Mouse (Mus musculus): ENCODE measurements around the gene Ecel1. TPM values are rescaled to one million over a fixed set of nuclear protein-coding genes. Genes with fewer than 3 reads are reported as not detected.

The Ecel1 gene
- polyA plus RNA-seq, 1 experiment from 2014 or later = 0.50 TPM

- no peak overlapping the region for H3K9ac ChIP-seq
- H3K27ac ChIP-seq (ENCODE audit: poor library complexity, severe bottlenecking) = no peak overlapping the region
- H3K9me3 ChIP-seq (replicated peaks) = no peaks in the 10 kb centered on the region
- no peak for ATAC-seq (ENCODE audit: insufficient number of reproducible peaks, low FRiP score)
- H3K27me3 ChIP-seq (replicated peaks) = peaks cover 23% of the 10 kb centered on the region
- no peak overlapping the region for H3K4me3 ChIP-seq
- no peak overlapping the region for H3K4me2 ChIP-seq
- no peaks in the 10 kb centered on the region for H3K36me3 ChIP-seq
- WGBS = 76% methylated on average over 4 of the region's 4 CpGs
- no peaks in the 10 kb centered on the region for H3K4me1 ChIP-seq (replicated peaks)
Measured at GRCm38 (mm10) chr1:87141550-87141949, 14.8 kb downstream of the Ecel1 start.

GRCm38 (mm10) chr1:87131803-87132202 is 24.5 kb downstream of the Ecel1 start:
- H3K27ac ChIP-seq (ENCODE audit: poor library complexity, severe bottlenecking) = no peak overlapping the region
- no peaks in the 10 kb centered on the region for H3K36me3 ChIP-seq
- H3K9me3 ChIP-seq (replicated peaks) = no peaks in the 10 kb centered on the region
- peaks cover 6% of the 10 kb centered on the region for H3K4me1 ChIP-seq (replicated peaks)
- WGBS = 64% methylated on average over 4 of the region's 4 CpGs
- H3K27me3 ChIP-seq (replicated peaks) = peaks cover 25% of the 10 kb centered on the region
- H3K4me2 ChIP-seq = no peak overlapping the region
- H3K9ac ChIP-seq = no peak overlapping the region
- ATAC-seq (ENCODE audit: insufficient number of reproducible peaks, low FRiP score) = no peak
- no peak overlapping the region for H3K4me3 ChIP-seq

GRCm38 (mm10) chr1:87127206-87128030 is 28.9 kb downstream of the Ecel1 start:
- Histone ChIP-seq H3K9ac (0 out of 2 replicates have a peak overlapping the region, but pooled peaks have one; percentile 11), H3K4me2 (peak overlapping the region; percentile 62), H3K9me3 (replicated peaks) (no peaks in the 10 kb centered on the region), H3K27me3 (replicated peaks) (peaks cover 51% of the 10 kb centered on the region), H3K27ac (ENCODE audit: poor library complexity, severe bottlenecking) (no peak overlapping the region), H3K36me3 (no peaks in the 10 kb centered on the region), H3K4me3 (peak overlapping the region; percentile 32), H3K4me1 (replicated peaks) (peaks cover 6% of the 10 kb centered on the region)
- WGBS = 8% methylated on average over 42 of the region's 43 CpGs
- ATAC-seq (ENCODE audit: insufficient number of reproducible peaks, low FRiP score) = peak; percentile 9; the same call in 1 of the 2 replicates

- Histone ChIP-seq H3K9me3 (replicated peaks) (no peaks in the 10 kb centered on the region), H3K4me2 (no peak within 1 kb of the TSS), H3K27me3 (replicated peaks) (peaks cover 51% of the 10 kb centered on the region), H3K9ac (no peak within 1 kb of the TSS), H3K27ac (ENCODE audit: poor library complexity, severe bottlenecking) (no peak within 1 kb of the TSS), H3K36me3 (no peaks in the 10 kb centered on the region), H3K4me1 (replicated peaks) (peaks cover 6% of the 10 kb centered on the region), H3K4me3 (no peak within 1 kb of the TSS)
- WGBS = 77% methylated on average over 6 of the region's 6 CpGs
- no peak for ATAC-seq (ENCODE audit: insufficient number of reproducible peaks, low FRiP score)
Measured at GRCm38 (mm10) chr1:87124673-87125072, 31.6 kb downstream of the Ecel1 start, which contains the start of gene Akp3. TSS of gene Akp3 (plus strand) at chr1:87124973.

GRCm38 (mm10) chr1:87114784-87115183 is 41.5 kb downstream of the Ecel1 start:
- H3K4me2 ChIP-seq = no peak overlapping the region
- H3K4me3 ChIP-seq = no peak overlapping the region
- 59% methylated on average over 1 of the region's 1 CpGs for WGBS
- H3K36me3 ChIP-seq = no peaks in the 10 kb centered on the region
- no peaks in the 10 kb centered on the region; the same call in 1 of the 2 replicates for H3K4me1 ChIP-seq (replicated peaks)
- H3K9me3 ChIP-seq (replicated peaks) = no peaks in the 10 kb centered on the region
- no peak overlapping the region for H3K9ac ChIP-seq
- no peak for ATAC-seq (ENCODE audit: insufficient number of reproducible peaks, low FRiP score)
- no peaks in the 10 kb centered on the region for H3K27me3 ChIP-seq (replicated peaks)
- no peak overlapping the region for H3K27ac ChIP-seq (ENCODE audit: poor library complexity, severe bottlenecking)

- H3K4me2 ChIP-seq = no peak overlapping the region
- no peaks in the 10 kb centered on the region for H3K36me3 ChIP-seq
- H3K27me3 ChIP-seq (replicated peaks) = no peaks in the 10 kb centered on the region
- H3K27ac ChIP-seq (ENCODE audit: poor library complexity, severe bottlenecking) = no peak overlapping the region
- 36% methylated on average over 9 of the region's 9 CpGs for WGBS
- ATAC-seq (ENCODE audit: insufficient number of reproducible peaks, low FRiP score) = no peak
- H3K4me1 ChIP-seq (replicated peaks) = no peaks in the 10 kb centered on the region; the same call in 1 of the 2 replicates
- H3K9ac ChIP-seq = no peak overlapping the region
- H3K9me3 ChIP-seq (replicated peaks) = no peaks in the 10 kb centered on the region
- no peak overlapping the region for H3K4me3 ChIP-seq
Measured at GRCm38 (mm10) chr1:87111719-87112354, 44.5 kb downstream of the Ecel1 start.

- H3K4me3 ChIP-seq = no peak overlapping the region
- H3K4me1 ChIP-seq (replicated peaks) = no peaks in the 10 kb centered on the region
- H3K36me3 ChIP-seq = no peaks in the 10 kb centered on the region
- no peak overlapping the region for H3K9ac ChIP-seq
- no peak overlapping the region for H3K4me2 ChIP-seq
- H3K27ac ChIP-seq (ENCODE audit: poor library complexity, severe bottlenecking) = no peak overlapping the region
- ATAC-seq (ENCODE audit: insufficient number of reproducible peaks, low FRiP score) = no peak
- no peaks in the 10 kb centered on the region for H3K9me3 ChIP-seq (replicated peaks)
- no peaks in the 10 kb centered on the region for H3K27me3 ChIP-seq (replicated peaks)
- WGBS = 84% methylated on average over 4 of the region's 4 CpGs
Measured at GRCm38 (mm10) chr1:87108564-87108963, 47.8 kb downstream of the Ecel1 start.

GRCm38 (mm10) chr1:87106536-87106935 is 49.8 kb downstream of the Ecel1 start:
- 73% methylated on average over 8 of the region's 8 CpGs for WGBS
- Histone ChIP-seq H3K27me3 (replicated peaks) (no peaks in the 10 kb centered on the region), H3K27ac (ENCODE audit: poor library complexity, severe bottlenecking) (no peak overlapping the region), H3K4me3 (no peak overlapping the region), H3K9me3 (replicated peaks) (no peaks in the 10 kb centered on the region), H3K4me1 (replicated peaks) (no peaks in the 10 kb centered on the region), H3K36me3 (no peaks in the 10 kb centered on the region), H3K4me2 (no peak overlapping the region), H3K9ac (no peak overlapping the region)
- ATAC-seq (ENCODE audit: insufficient number of reproducible peaks, low FRiP score) = no peak

- H3K4me3 ChIP-seq = no peak overlapping the region
- no peak overlapping the region for H3K4me2 ChIP-seq
- H3K4me1 ChIP-seq (replicated peaks) = no peaks in the 10 kb centered on the region
- no peaks in the 10 kb centered on the region for H3K36me3 ChIP-seq
- H3K9ac ChIP-seq = no peak overlapping the region
- H3K27ac ChIP-seq (ENCODE audit: poor library complexity, severe bottlenecking) = no peak overlapping the region
- peaks cover 13% of the 10 kb centered on the region for H3K27me3 ChIP-seq (replicated peaks)
- no peak for ATAC-seq (ENCODE audit: insufficient number of reproducible peaks, low FRiP score)
- no peaks in the 10 kb centered on the region for H3K9me3 ChIP-seq (replicated peaks)
- WGBS = 84% methylated on average over 1 of the region's 1 CpGs
Measured at GRCm38 (mm10) chr1:87103936-87104335, 52.4 kb downstream of the Ecel1 start.

GRCm38 (mm10) chr1:87102114-87102513 is 54.2 kb downstream of the Ecel1 start:
- H3K27me3 ChIP-seq (replicated peaks) = peaks cover 22% of the 10 kb centered on the region
- H3K27ac ChIP-seq (ENCODE audit: poor library complexity, severe bottlenecking) = no peak overlapping the region
- WGBS = 76% methylated on average over 3 of the region's 3 CpGs
- no peak overlapping the region for H3K4me2 ChIP-seq
- no peaks in the 10 kb centered on the region for H3K36me3 ChIP-seq
- no peaks in the 10 kb centered on the region for H3K9me3 ChIP-seq (replicated peaks)
- H3K4me1 ChIP-seq (replicated peaks) = no peaks in the 10 kb centered on the region
- no peak overlapping the region for H3K9ac ChIP-seq
- no peak overlapping the region for H3K4me3 ChIP-seq
- no peak for ATAC-seq (ENCODE audit: insufficient number of reproducible peaks, low FRiP score)

- no peaks in the 10 kb centered on the region for H3K9me3 ChIP-seq (replicated peaks)
- ATAC-seq (ENCODE audit: insufficient number of reproducible peaks, low FRiP score) = no peak
- no peak within 1 kb of the TSS for H3K4me2 ChIP-seq
- no peak within 1 kb of the TSS for H3K9ac ChIP-seq
- H3K36me3 ChIP-seq = no peaks in the 10 kb centered on the region
- WGBS = 77% methylated on average over 1 of the region's 1 CpGs
- H3K27me3 ChIP-seq (replicated peaks) = peaks cover 26% of the 10 kb centered on the region
- H3K4me1 ChIP-seq (replicated peaks) = no peaks in the 10 kb centered on the region
- no peak within 1 kb of the TSS for H3K27ac ChIP-seq (ENCODE audit: poor library complexity, severe bottlenecking)
- no peak within 1 kb of the TSS for H3K4me3 ChIP-seq
Measured at GRCm38 (mm10) chr1:87101411-87101810, 54.9 kb downstream of the Ecel1 start, which contains the start of gene Alpi. TSS of gene Alpi (minus strand) at chr1:87101606.
